Mouse (Mus musculus): ENCODE results near the gene Zc2hc1b. TPM values are rescaled to one million over a fixed set of nuclear protein-coding genes. Genes with fewer than 3 reads are reported as not detected.
A peak's percentile ranks its signal among the peaks of the same experiment; 100 is the strongest.

The Zc2hc1b gene
- polyA plus RNA-seq, 1 experiment from 2014 or later: not detected

DNA sequence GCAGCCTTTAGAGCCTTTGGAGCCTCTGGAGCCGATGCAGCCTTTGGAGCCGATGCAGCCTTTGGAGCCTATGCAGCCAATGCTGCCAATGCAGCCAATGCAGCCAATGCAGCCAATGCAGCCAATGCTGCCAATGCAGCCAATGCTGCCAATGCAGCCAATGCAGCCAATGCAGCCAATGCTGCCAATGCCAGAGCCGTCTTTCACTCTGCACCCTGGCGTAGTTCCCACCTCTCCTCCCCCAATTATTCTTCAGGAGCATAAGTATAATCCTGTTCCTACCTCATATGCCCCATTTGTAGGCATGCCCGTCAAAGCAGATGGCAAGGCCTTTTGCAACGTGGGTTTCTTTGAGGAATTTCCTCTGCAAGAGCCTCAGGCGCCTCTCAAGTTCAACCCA, 49.9 kb downstream of the Zc2hc1b start:
- ATAC-seq (ENCODE audit: low FRiP score): no peak
- H3K27me3 ChIP-seq (ENCODE audit: control insufficient read depth, insufficient read depth, low read length): no peaks in the 10 kb centered on the region
- 88% methylated on average over 7 of the region's 7 CpGs for WGBS

DNA sequence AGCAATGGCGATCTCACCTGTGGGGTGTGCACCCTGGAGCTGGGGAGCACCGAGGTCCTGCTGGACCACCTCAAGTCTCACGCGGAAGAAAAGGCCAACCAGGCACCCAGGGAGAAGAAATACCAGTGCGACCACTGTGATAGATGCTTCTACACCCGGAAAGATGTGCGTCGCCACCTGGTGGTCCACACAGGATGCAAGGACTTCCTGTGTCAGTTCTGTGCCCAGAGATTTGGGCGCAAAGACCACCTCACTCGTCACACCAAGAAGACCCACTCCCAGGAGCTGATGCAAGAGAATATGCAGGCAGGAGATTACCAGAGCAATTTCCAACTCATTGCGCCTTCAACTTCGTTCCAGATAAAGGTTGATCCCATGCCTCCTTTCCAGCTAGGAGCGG, 50.5 kb downstream of the Zc2hc1b start:
- DNase-seq (ENCODE audit: low spot score, missing footprints) (no peak), ATAC-seq (ENCODE audit: low FRiP score) (no peak)
- Histone ChIP-seq H3K9me3 (ENCODE audit: control insufficient read depth, low read length) (no peaks in the 10 kb centered on the region), H3K4me3 (ENCODE audit: low read depth, low read length) (no peak overlapping the region), H3K4me2 (no peak overlapping the region), H3K36me3 (ENCODE audit: control insufficient read depth, insufficient read depth, low read length) (peaks cover 5% of the 10 kb centered on the region; the same call in 1 of the 2 replicates), H3K4me1 (ENCODE audit: control insufficient read depth, insufficient read depth, low read length) (0 out of 2 replicates have a peak, but pooled peaks cover 2% of the 10 kb centered on the region), H3K27me3 (ENCODE audit: control insufficient read depth, insufficient read depth, low read length) (no peaks in the 10 kb centered on the region), H3K27ac (ENCODE audit: low read depth, low read length) (no peak overlapping the region), H3K9ac (ENCODE audit: low read length) (no peak overlapping the region)
- WGBS: 71% methylated on average over 13 of the region's 13 CpGs

More for the DNA sequence above, 49.9 kb downstream of the Zc2hc1b start:
- Histone ChIP-seq H3K9me3 (ENCODE audit: control insufficient read depth, low read length) (no peaks in the 10 kb centered on the region), H3K4me2 (no peak overlapping the region), H3K27ac (ENCODE audit: low read depth, low read length) (no peak overlapping the region), H3K9ac (ENCODE audit: low read length) (no peak overlapping the region), H3K4me3 (ENCODE audit: low read depth, low read length) (no peak overlapping the region), H3K4me1 (ENCODE audit: control insufficient read depth, insufficient read depth, low read length) (0 out of 2 replicates have a peak, but pooled peaks cover 2% of the 10 kb centered on the region), H3K36me3 (ENCODE audit: control insufficient read depth, insufficient read depth, low read length) (peaks cover 5% of the 10 kb centered on the region; the same call in 1 of the 2 replicates)
- DNase-seq (ENCODE audit: low spot score, missing footprints): no peak

DNA sequence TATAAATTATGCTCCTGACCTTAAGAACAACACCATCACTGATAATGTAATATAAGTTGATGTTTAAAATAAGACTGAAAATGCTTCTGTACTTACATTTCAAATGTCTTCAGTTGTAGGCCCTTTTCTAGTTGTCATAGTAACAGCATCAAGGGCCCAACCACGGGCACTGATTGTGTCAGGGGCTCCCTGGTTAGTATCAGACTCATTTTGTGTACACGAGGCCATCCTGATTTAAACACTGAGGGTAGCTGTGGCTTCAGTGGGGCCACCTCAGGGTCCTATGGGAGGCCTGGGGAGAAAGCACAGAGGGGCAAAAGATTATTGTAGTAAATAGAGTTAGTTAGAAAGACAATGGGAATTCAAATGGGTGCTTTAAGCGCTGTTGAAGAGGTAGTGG, 52.0 kb downstream of the Zc2hc1b start:
- Histone ChIP-seq H3K27ac (ENCODE audit: low read depth, low read length) (no peak overlapping the region), H3K4me1 (ENCODE audit: control insufficient read depth, insufficient read depth, low read length) (0 out of 2 replicates have a peak, but pooled peaks cover 2% of the 10 kb centered on the region), H3K36me3 (ENCODE audit: control insufficient read depth, insufficient read depth, low read length) (peaks cover 5% of the 10 kb centered on the region; the same call in 1 of the 2 replicates), H3K4me3 (ENCODE audit: low read depth, low read length) (no peak overlapping the region), H3K9me3 (ENCODE audit: control insufficient read depth, low read length) (no peaks in the 10 kb centered on the region), H3K27me3 (ENCODE audit: control insufficient read depth, insufficient read depth, low read length) (no peaks in the 10 kb centered on the region), H3K4me2 (no peak overlapping the region), H3K9ac (ENCODE audit: low read length) (no peak overlapping the region)
- no peak for DNase-seq (ENCODE audit: low spot score, missing footprints)
- no peak for ATAC-seq (ENCODE audit: low FRiP score)
- WGBS: 56% methylated on average over 3 of the region's 3 CpGs

DNA sequence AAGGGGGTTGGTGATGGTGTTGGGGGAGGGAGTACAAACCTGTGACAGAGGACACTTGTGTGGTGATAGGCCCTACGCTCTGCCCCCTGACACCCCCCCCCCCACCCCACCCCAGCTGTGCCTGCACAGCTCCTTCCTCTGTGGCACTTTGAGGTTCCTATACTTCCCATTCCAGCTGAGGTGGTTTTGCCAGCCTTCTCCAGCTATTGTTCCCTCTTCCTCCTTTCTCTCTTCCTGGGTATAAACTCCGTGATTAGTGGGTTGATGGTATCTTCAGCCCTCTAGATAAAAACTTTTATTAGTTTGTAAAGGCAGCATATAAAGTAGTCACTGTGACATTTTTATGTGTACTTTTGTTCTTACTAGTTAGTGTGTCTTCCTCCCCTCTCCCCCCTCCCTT, 58.5 kb downstream of the Zc2hc1b start:
- no peak overlapping the region for H3K4me2 ChIP-seq
- no peaks in the 10 kb centered on the region for H3K36me3 ChIP-seq (ENCODE audit: control insufficient read depth, insufficient read depth, low read length)
- no peak overlapping the region for H3K9ac ChIP-seq (ENCODE audit: low read length)
- no peaks in the 10 kb centered on the region for H3K27me3 ChIP-seq (ENCODE audit: control insufficient read depth, insufficient read depth, low read length)
- no peaks in the 10 kb centered on the region for H3K9me3 ChIP-seq (ENCODE audit: control insufficient read depth, low read length)
- peak; percentile 8; the same call in 1 of the 2 replicates for ATAC-seq (ENCODE audit: low FRiP score)
- 56% methylated on average over 2 of the region's 2 CpGs for WGBS
- no peak overlapping the region for H3K4me3 ChIP-seq (ENCODE audit: low read depth, low read length)
- H3K27ac ChIP-seq (ENCODE audit: low read depth, low read length): peak overlapping the region; percentile 51
- DNase-seq (ENCODE audit: low spot score, missing footprints): peak; percentile 79
- peaks cover 49% of the 10 kb centered on the region for H3K4me1 ChIP-seq (ENCODE audit: control insufficient read depth, insufficient read depth, low read length)

DNA sequence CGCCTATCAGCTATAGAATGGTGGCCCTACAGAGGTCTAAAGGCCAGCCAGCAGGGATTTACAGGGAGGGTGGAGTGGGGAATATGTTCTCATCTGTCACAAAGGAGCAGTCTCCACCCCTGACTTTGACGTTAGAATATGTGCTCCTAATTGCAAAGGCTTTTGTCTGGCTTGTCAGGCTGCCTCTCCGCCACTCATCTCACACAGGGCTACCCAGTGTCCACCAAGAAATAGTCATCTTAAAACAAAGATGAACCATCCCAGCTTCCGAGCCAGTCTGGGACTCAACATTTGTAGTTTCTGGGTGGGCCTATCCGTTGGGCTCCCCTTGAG, 59.1 kb downstream of the Zc2hc1b start:
- WGBS: 30% methylated on average over 5 of the region's 5 CpGs
- Histone ChIP-seq H3K4me3 (ENCODE audit: low read depth, low read length) (no peak overlapping the region), H3K27me3 (ENCODE audit: control insufficient read depth, insufficient read depth, low read length) (no peaks in the 10 kb centered on the region), H3K36me3 (ENCODE audit: control insufficient read depth, insufficient read depth, low read length) (no peaks in the 10 kb centered on the region), H3K9me3 (ENCODE audit: control insufficient read depth, low read length) (no peaks in the 10 kb centered on the region), H3K9ac (ENCODE audit: low read length) (no peak overlapping the region), H3K4me2 (0 out of 2 replicates have a peak overlapping the region, but pooled peaks have one; percentile 10), H3K27ac (ENCODE audit: low read depth, low read length) (peak overlapping the region; percentile 51), H3K4me1 (ENCODE audit: control insufficient read depth, insufficient read depth, low read length) (peaks cover 54% of the 10 kb centered on the region)
- DNase-seq (ENCODE audit: low spot score, missing footprints) (peak; percentile 88), ATAC-seq (ENCODE audit: low FRiP score) (peak; percentile 8; the same call in 1 of the 2 replicates)

DNA sequence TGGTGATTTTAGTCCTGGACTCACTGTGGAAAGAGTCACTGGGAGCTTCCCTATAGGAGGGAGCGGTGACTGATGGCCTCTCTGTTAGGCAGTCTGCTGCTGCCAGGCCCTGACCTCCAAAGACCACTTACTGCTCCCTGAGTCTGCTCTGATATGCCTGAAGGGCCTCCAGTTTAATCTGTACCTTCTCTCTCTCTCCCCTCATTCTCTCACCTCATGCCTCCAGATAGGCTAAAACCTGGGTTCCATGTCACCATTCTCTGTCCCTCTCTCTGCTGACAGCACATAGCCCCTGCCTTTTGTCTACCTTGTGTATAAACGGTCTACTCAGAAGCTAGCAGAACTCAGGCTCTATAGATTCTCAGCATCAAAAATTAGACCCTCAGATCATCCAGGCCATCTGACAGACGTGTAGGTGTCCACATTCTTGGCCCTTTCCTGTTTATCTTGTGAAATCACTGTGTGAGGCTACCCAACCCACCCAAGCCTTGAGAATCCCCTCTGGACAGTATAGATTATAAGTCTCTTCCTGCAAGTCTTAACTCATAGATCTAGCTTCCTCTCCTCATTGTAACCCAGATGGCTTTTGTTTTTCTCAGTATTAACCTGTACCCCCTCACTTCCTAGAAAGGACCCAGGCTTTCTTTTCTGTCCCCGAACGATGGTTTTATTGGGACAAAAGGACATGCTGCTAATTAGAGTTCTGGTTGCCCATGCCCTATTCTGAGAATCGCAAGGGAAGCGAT, 59.6 kb downstream of the Zc2hc1b start:
- H3K27me3 ChIP-seq (ENCODE audit: control insufficient read depth, insufficient read depth, low read length): no peaks in the 10 kb centered on the region
- peak; percentile 90 for DNase-seq (ENCODE audit: low spot score, missing footprints)
- H3K9ac ChIP-seq (ENCODE audit: low read length): no peak overlapping the region
- H3K4me3 ChIP-seq (ENCODE audit: low read depth, low read length): no peak overlapping the region
- H3K27ac ChIP-seq (ENCODE audit: low read depth, low read length): peak overlapping the region; percentile 51
- H3K4me1 ChIP-seq (ENCODE audit: control insufficient read depth, insufficient read depth, low read length): peaks cover 58% of the 10 kb centered on the region
- 34% methylated on average over 7 of the region's 7 CpGs for WGBS
- no peaks in the 10 kb centered on the region for H3K9me3 ChIP-seq (ENCODE audit: control insufficient read depth, low read length)
- no peak for ATAC-seq (ENCODE audit: low FRiP score)
- H3K4me2 ChIP-seq: 0 out of 2 replicates have a peak overlapping the region, but pooled peaks have one; percentile 10
- no peaks in the 10 kb centered on the region for H3K36me3 ChIP-seq (ENCODE audit: control insufficient read depth, insufficient read depth, low read length)

DNA sequence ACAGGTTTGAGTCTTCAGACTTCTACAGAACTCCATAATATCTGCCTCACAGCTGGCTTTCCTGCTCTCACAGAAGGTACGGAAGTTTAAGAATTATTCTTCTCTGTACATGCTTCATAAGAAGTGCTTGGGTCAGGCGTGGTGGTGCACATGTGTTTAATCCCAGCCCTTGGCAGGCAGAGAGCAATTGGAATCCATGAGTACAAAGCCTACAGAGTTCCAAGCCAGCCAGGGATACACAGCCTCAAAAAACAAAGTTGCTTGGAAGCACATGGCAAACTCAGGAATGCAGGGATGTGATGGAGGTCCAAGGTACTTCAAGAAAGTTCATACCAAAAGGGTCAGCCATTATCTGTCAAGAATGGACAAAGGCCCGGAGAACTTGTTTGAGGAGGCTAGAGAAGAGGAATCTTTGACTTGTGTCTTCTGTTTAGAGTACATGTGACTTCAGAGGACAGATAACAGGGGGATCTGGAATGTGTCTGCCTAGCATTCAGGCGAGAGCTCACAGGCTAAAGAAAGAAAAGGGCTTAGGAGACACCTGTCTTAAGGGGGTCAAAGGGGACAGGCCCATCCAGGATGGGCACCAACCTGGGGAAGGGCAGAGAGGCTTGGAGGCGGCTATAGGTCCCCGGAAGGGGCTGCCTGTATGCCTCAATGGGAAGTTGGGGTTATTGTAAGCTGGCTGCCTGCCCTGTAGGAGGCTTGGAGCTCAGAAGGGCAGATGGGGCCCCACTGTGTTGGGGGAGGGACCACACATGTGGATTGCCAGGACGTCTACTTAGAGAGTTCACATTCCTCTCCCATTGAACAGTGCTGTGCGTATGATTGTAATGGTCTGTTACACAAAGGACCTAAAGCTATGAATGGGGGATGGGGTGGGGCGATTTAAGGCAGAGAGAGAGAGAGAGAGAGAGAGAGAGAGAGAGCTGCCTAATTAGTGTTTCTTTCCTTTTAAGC, 60.8 kb downstream of the Zc2hc1b start:
- Histone ChIP-seq H3K9me3 (ENCODE audit: control insufficient read depth, low read length) (no peaks in the 10 kb centered on the region), H3K4me2 (no peak overlapping the region), H3K9ac (ENCODE audit: low read length) (no peak overlapping the region), H3K27me3 (ENCODE audit: control insufficient read depth, insufficient read depth, low read length) (no peaks in the 10 kb centered on the region), H3K4me3 (ENCODE audit: low read depth, low read length) (no peak overlapping the region), H3K4me1 (ENCODE audit: control insufficient read depth, insufficient read depth, low read length) (peaks cover 64% of the 10 kb centered on the region), H3K27ac (ENCODE audit: low read depth, low read length) (peak overlapping the region; percentile 64), H3K36me3 (ENCODE audit: control insufficient read depth, insufficient read depth, low read length) (no peaks in the 10 kb centered on the region)
- WGBS: 25% methylated on average over 9 of the region's 9 CpGs
- ATAC-seq (ENCODE audit: low FRiP score) (peak; percentile 80), DNase-seq (ENCODE audit: low spot score, missing footprints) (peak; percentile 95)

DNA sequence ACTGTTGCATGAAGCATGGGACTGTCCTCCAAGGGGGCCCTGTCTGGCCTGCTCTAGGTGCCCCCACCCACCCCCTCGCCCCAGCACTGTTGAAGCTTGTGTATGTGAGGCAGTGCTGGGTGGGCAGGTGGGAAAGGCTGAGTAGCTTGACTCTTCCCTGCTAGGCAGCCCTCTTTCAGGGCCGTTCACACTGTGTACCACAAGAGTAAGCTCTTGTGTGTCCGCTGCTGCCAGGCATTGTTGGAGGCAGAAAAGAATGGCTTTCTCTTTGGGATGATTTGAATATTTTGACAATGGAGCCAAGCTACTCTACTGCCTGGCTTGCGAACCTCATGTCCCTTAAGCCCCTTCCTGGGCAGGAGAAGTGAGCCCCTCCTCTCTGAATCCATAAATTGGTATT, 62.8 kb downstream of the Zc2hc1b start:
- peak overlapping the region; percentile 91 for H3K27ac ChIP-seq (ENCODE audit: low read depth, low read length)
- H3K9ac ChIP-seq (ENCODE audit: low read length): peak overlapping the region; percentile 52
- ATAC-seq (ENCODE audit: low FRiP score) (peak; percentile 89), DNase-seq (ENCODE audit: low spot score, missing footprints) (peak; percentile 90)
- WGBS: 13% methylated on average over 4 of the region's 4 CpGs
- H3K4me3 ChIP-seq (ENCODE audit: low read depth, low read length): peak overlapping the region; percentile 12; the same call in 1 of the 2 replicates
- no peaks in the 10 kb centered on the region for H3K9me3 ChIP-seq (ENCODE audit: control insufficient read depth, low read length)
- H3K36me3 ChIP-seq (ENCODE audit: control insufficient read depth, insufficient read depth, low read length): no peaks in the 10 kb centered on the region
- no peaks in the 10 kb centered on the region for H3K27me3 ChIP-seq (ENCODE audit: control insufficient read depth, insufficient read depth, low read length)
- H3K4me1 ChIP-seq (ENCODE audit: control insufficient read depth, insufficient read depth, low read length): peaks cover 73% of the 10 kb centered on the region
- peak overlapping the region; percentile 14 for H3K4me2 ChIP-seq

Data from midbrain, embryonic 11.5 days (tissue).